Mouse (Mus musculus): ENCODE results near the gene Eci2.
"Not testable (repeated sequence)": the region's sequence is repeated elsewhere in the genome, so short reads cannot be mapped to it uniquely, and the experiment has no call there.

The Eci2 gene

DNA sequence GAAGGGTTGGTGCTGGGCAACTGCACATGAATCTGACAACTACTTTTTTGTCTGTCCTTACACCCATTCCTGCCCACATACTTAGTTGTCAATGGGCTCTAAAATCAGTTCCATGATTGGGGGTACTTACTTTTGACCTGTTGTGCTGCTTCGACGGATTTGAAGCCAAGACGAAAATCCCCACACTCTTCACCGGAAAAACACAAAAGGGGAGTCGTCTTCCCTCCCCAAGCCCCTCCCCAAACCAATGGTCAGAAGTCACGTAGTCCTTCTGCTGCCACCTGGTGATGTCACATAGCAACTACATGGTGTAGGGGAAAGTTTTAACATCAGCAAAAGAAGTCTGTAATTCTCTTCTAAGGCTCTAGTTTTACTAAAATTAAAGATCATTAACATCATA is at the start of gene Eci2:
Gene Eci2, minus strand, starts transcription at position 218 of the 400 bp plus-strand sequence.
- DNase-seq: peak; percentile 76

GRCm38 (mm10) chr13:35074862-35075261 is 48.0 kb upstream of the Eci2 start:
- no peak for DNase-seq

GRCm38 (mm10) chr13:35070485-35071472 is 43.9 kb upstream of the Eci2 start:
- DNase-seq: no peak

DNA sequence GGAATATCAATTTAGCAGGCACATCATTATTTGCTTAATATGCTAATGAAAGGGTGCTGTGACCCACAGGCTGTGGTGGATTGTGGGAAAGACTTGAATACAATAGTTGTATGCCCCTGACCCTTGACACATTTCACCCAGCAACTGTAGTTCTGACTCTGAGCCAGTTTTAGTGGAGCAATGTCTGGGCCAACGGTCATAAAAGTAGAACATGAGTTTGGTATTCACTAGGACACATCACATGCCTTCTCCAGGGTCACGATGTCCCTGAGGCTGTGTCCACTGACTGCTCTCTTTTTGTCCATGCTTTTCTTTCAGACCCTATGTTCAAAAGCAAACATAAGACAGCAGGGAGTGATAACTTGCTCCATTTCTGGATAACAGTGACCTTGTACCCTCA is 40.2 kb upstream of the Eci2 start:
- DNase-seq: no peak

GRCm38 (mm10) chr13:35066033-35066432 is 39.1 kb upstream of the Eci2 start:
- DNase-seq: no peak

DNA sequence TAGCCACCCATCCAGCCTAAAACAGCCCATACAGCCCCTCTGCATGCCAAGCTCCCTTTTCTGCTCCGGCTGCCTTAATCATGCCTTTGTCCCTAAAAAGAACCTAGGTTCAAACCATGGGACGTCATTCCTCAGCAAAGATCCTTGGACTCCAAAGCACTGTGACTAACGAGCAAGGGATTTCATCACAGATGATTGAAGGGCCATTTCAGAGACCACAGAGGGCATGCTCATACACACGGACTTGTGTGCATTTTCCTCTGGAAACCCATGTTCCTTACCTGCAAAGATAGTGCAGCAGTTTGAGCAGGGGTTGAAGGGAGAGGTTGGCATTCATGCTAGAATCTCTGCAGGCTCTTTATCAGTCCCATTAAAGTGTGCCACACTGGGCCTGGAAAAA is 37.5 kb upstream of the Eci2 start:
- DNase-seq: no peak

DNA sequence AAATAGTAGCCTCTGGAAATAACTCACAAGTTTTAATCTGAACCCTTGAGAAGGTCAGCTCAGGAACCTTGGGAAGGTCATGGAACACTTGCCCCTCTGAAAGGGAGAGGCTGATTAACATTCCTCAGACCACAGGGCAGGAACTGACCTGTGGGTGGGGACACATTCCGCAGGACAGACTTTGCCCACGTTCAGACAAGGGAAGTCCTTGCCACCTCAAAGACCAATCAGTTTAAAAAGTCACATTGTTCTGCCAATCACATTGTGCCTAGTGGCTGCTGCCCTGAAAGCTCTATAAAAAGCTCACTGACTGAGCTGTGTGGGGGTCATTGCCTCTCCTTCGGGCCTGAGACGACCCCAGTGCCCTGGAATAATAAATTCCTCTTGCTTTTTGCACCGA is 31.2 kb upstream of the Eci2 start:
- DNase-seq: no peak

GRCm38 (mm10) chr13:35036486-35036885 is 9.6 kb upstream of the Eci2 start:
- no peak for DNase-seq

DNA sequence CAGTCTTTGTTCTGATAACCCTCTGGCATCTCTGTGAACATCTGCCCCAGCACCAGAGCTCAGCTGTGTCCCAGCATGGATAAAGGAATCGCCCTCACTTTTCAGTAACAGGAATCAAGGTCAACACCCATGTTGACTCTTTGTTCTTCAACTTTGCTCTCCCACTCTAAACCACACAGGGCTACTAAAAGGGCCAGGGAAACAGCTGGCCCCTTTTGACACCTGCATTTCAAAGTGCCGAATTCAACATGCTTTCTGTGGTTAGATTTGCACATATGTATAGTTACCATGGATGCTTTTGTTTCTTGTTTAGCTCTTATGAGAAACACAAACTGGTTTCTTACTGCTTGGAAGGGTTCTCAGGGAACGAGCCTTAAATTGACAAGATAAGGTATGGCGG is 8.8 kb upstream of the Eci2 start:
- DNase-seq: no peak

DNA sequence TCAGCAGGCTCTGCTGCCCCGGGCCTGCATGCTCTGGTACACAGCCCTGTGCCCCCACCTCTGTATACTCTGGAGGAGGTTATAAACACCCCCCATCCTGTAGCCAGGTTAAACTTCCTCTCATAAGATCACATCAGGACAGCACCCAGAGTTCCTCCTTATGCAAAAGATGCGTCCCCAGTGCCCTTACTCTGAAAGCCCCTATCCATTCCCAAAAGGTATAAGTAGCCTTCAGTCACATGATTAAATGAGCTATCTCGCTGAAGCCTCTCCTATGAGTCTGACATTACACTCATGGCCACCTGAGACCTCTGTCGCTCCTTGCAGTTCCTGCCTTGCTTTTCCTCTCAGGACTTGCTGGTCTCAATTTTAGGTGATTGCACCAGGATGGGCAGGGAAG is 6.7 kb upstream of the Eci2 start:
- DNase-seq: no peak

DNA sequence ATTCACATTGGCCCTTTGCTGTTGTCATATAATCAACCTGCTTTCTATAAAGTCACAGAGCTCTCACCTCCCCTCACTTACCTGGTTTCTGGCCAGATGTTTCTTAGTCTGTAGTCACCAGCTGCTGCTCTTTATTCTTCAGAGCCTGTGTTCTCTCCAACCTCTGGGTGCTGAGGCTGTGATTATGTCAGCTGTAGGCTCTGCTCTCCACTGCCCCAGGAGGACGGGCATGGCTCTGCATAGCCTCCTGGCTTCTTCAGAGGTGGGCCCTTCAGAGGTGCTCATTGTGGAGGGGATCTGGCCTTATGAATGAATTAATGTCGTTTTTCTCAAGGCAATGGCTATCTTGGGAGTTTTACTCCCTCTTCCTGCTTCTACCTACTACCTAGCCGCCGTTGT is 4.8 kb upstream of the Eci2 start:
- DNase-seq: no peak

- no peak for DNase-seq
These were observed 4.2 kb upstream of the Eci2 start for GRCm38 (mm10) chr13:35030979-35031683.

- no peak for DNase-seq
These were observed 1.5 kb upstream of the Eci2 start for GRCm38 (mm10) chr13:35028365-35028764.

DNA sequence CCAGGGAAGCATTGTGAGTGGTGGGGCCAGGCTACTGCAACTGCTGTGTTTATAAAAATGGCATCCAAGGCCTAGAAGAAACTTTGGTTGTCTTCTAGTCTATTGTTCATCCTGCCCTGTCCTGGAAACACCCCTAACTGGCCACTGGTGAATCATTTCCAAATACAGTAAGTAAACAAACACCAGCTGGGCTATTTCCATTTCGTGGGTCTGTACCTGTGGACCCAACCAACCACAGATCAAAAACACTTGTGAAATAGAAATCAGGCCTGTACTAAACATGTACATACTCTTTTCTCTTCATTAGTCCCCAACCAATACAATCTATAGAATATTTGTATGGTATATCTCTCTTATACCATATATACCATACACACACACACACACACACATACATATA is 3.5 kb downstream of the Eci2 start:
- DNase-seq: not testable (repeated sequence)

- no peak for DNase-seq
These were observed 6.5 kb downstream of the Eci2 start for GRCm38 (mm10) chr13:35020383-35020782.

- no peak for DNase-seq
These were observed 7.9 kb downstream of the Eci2 start for GRCm38 (mm10) chr13:35018866-35019536.

DNA sequence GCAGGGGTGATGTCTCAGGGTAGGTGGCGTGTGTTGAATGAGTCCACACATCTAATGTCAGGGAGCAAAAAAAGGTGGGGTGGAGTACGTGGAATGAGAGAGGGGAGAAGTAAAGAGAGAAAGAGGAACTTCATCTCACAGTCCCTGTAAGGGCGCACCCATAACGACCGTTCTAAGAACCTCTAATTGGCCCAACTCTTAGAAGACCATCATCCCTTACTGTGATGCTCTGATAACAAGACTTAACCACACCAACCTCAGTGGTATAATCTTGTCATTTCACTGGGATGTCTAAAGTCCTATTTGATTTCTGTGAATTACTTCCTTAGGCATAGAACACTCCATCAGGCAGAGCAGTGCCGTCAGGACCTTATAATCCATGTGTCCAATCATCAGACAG is 9.5 kb downstream of the Eci2 start:
- DNase-seq: no peak

- no peak for DNase-seq
These were observed 10.8 kb downstream of the Eci2 start for GRCm38 (mm10) chr13:35016067-35016466.

DNA sequence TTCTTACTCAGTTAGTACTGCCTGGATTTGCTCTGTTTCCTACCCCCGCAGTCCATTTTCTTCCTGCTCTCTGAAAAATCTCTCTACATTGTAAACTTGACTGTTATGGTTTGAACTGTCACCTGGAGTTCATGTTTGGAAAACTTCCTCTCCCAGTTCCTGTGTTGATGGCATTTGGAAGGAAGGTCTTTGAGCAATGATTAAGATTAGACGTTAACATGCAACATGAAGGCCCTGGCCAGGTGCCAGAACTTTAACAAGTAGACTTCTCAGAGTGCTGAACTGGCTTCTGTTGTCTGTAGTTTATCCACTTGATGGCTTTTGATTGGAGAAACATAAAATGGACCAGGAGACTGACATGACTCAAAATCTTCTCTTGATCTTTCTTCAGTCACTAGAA is 31.0 kb downstream of the Eci2 start:
- DNase-seq: peak; percentile 51

DNA sequence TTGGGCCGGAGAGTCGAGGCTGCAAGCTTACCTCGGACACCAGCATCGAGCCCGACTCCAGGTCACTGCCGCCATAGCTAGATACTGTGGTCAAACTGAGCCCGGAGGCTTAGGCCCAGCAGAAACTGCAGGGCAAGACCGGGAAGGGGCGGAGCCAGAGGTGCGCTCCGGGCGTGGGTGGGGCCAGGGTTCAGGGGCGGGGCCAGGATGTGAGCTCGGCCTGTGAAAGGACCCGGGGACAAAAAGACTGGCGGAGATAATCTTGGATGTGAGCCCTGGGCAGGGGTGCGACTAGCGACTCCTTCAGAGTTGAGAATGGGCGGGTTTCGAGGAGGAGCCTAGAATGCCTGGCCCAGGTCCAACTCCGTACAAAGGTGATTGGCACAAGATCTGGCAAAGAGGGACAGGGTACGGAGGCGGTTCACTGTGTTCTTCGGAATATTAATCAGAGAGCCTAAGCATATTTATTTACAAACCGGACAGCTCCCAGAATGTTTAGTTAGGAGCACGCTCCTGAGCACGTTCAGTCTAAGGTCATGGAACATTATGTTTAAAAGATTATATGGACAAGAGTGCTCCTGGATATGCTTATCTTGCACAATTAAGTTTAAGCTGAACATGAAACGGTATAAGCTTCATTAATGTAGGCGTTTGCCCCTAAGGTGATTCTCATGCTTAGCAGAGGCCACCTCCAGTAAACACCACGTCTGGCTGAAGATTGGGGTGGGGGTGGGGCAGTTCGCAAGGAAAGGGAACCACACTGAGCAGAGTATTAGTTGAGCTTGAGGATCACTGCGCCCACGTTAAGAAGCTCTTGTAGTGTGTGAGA is 32.7 kb downstream of the Eci2 start:
- DNase-seq: peak; percentile 98

DNA sequence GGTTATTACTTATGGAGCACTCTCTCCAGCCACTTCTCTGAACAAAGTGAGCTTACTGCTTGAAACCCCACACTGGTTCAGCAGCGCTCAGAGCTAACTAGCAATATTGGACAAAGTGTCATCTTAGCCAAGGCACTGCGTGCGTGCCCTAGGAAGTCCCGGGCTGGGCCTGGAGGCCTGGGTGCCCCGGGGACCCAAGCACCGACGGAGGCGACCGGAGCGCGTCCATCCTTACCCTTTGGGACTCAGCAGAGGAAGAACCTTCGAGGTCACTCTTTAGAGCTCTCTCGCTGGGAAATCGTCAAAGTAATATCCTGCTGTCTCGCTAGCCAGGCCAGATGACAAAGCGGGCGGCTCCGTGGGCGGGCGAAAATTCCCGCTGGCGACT is 33.3 kb downstream of the Eci2 start:
- DNase-seq: no peak

DNA sequence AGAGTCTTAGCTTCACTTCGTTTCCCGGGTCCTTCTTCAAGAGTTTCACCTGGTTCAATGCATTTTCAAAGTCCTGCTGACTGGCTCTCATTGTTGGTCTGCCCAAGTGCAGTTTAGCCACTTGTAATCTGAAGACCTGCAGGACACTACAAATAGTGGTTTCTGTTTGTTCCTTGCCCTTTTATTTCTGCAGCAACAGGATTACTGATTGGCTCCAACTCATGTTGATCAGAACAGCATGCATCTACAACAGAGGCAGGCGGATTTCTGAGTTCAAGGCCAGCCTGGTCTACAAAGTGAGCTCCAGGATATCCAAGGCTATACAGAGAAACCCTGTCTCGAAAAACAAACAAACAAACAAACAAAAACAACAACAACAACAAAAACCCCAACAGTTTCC is 33.8 kb downstream of the Eci2 start:
- DNase-seq: no peak
